Mouse (Mus musculus) neural tube, embryonic 11.5 days (tissue): ENCODE results near the gene Krt79. TPM values are rescaled to one million over a fixed set of nuclear protein-coding genes. Genes with fewer than 3 reads are reported as not detected.

Experiments
- microRNA-seq: library from miRNA; unstranded; fragments of <30 nt; microRNA quantifications from one replicate; pipeline ENCODE4, GENCODE M21; 2016
- polyA plus RNA-seq: library from polyadenylated mRNA; unstranded; fragments of >200 nt; fragmentation: Nextera tagmentation; extraction: Ambion mirVana; gene quantifications from 2 replicates; pipeline ENCODE4 v1.2.1, GENCODE M21; 2014

Krt79 gene
- polyA plus RNA-seq, 1 experiment from 2014 or later: 0.21 TPM

Small RNA genes lying within 50 kb of the gene (microRNA-seq; reads per million reads assigned to microRNA genes)
- gene Gm44356: not detected

Other genes with a start within 250 kb of the Krt79 start
- gene Krt6a, start 246.0 kb downstream of the Krt79 start, polyA plus RNA-seq: 0.09 TPM in 1 of 2 replicates, not detected in the other
- 5.0 and 6.4 TPM in 2 replicates for gene Krt5, start 227.4 kb downstream of the Krt79 start, polyA plus RNA-seq
- not detected in 2 replicates for gene Krt71, start 197.2 kb downstream of the Krt79 start, polyA plus RNA-seq
- not detected in 2 replicates for gene Krt72, start 153.9 kb downstream of the Krt79 start, polyA plus RNA-seq
- gene Krt73, start 138.0 kb downstream of the Krt79 start, polyA plus RNA-seq: not detected in 2 replicates
- gene Krt2, start 122.2 kb downstream of the Krt79 start, polyA plus RNA-seq: not detected in 2 replicates
- gene Krt1, start 89.5 kb downstream of the Krt79 start, polyA plus RNA-seq: 0.53 and 0.74 TPM in 2 replicates
- gene Krt77, start 70.6 kb downstream of the Krt79 start, polyA plus RNA-seq: not detected in 2 replicates
- not detected in 2 replicates for gene Krt76, start 47.4 kb downstream of the Krt79 start, polyA plus RNA-seq
- gene Krt4, start 15.6 kb downstream of the Krt79 start, polyA plus RNA-seq: not detected in 2 replicates
- gene Krt78, start 14.0 kb upstream of the Krt79 start, polyA plus RNA-seq: not detected in 2 replicates
- gene Krt8, start 64.2 kb upstream of the Krt79 start, polyA plus RNA-seq: 13.1 and 13.5 TPM in 2 replicates
- gene Krt18, start 87.9 kb upstream of the Krt79 start, polyA plus RNA-seq: 8.1 and 10.1 TPM in 2 replicates
- gene Eif4b, start 133.4 kb upstream of the Krt79 start, polyA plus RNA-seq: 113 and 121 TPM in 2 replicates
- 11.4 and 13.2 TPM in 2 replicates for gene Tns2, start 160.1 kb upstream of the Krt79 start, polyA plus RNA-seq
- gene Spryd3, start 195.9 kb upstream of the Krt79 start, polyA plus RNA-seq: 15.5 and 17.0 TPM in 2 replicates
- 0.22 and 0.34 TPM in 2 replicates for gene Igfbp6, start 204.0 kb upstream of the Krt79 start, polyA plus RNA-seq
- 0.13 and 0.22 TPM in 2 replicates for gene Soat2, start 210.2 kb upstream of the Krt79 start, polyA plus RNA-seq